Mouse (Mus musculus): ENCODE results near the gene Pdzk1. TPM values are rescaled to one million over a fixed set of nuclear protein-coding genes. Genes with fewer than 3 reads are reported as not detected.

The Pdzk1 gene
- 2.4 and 3.2 TPM in 2 replicates for polyA plus RNA-seq (2011; ENCODE audit: insufficient read depth, insufficient read length, low read depth, missing spikeins)

DNA sequence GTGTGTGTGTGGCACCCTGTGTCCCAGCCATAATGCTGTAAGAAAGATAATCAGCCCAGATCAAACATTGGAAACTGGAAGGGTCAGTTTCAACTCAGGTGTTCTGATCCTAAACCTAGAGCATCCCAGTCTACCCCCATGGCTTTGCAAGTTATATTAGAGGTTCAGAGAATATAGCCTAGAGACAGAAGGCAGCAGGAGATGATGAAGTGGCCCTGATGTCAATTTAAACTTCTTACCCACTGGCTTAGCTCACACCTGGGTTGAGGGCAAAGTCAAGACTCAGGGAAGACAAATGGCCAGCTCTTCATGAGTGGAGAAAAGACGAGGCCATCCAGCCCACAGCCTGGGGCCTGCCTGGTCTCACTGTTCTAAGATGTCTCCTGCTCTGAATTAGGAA is at the start of gene Pdzk1, which contains the start of gene Cd160:
Pdzk1 (plus strand) TSS at position 301 of the 400 bp plus-strand sequence.
Cd160 (minus strand) TSS at position 368 of the 400 bp plus-strand sequence.
- no peaks in the 10 kb centered on the region for H3K27me3 ChIP-seq (ENCODE audit: control insufficient read depth, insufficient read depth, low read length, poor library complexity, severe bottlenecking)
- no peaks in the 10 kb centered on the region for H3K36me3 ChIP-seq (ENCODE audit: control insufficient read depth, insufficient read depth, low read length, poor library complexity, severe bottlenecking)
- H3K9ac ChIP-seq (ENCODE audit: low read depth, poor library complexity, severe bottlenecking), result no peak within 1 kb of the TSS
- TF ChIP-seq CTCF (IDR thresholded peaks at IDR 0.05; ENCODE audit: low read depth, low read length), result no peak
- no peak for TF ChIP-seq POLR2A (IDR thresholded peaks at IDR 0.05; ENCODE audit: insufficient read depth, low read length)
- TF ChIP-seq EP300 (IDR thresholded peaks at IDR 0.05; ENCODE audit: insufficient read depth, low read depth, low read length), result no peak
- no peak within 1 kb of the TSS for H3K4me3 ChIP-seq (ENCODE audit: low read depth, low read length)
- no peaks in the 10 kb centered on the region for H3K9me3 ChIP-seq (replicated peaks; ENCODE audit: control insufficient read depth, insufficient read depth, low read length, poor library complexity, severe bottlenecking)
- H3K4me1 ChIP-seq (ENCODE audit: control insufficient read depth, insufficient read depth, low read length), result peaks cover 1% of the 10 kb centered on the region
- no peak within 1 kb of the TSS for H3K27ac ChIP-seq (ENCODE audit: insufficient read depth, low read length)

DNA sequence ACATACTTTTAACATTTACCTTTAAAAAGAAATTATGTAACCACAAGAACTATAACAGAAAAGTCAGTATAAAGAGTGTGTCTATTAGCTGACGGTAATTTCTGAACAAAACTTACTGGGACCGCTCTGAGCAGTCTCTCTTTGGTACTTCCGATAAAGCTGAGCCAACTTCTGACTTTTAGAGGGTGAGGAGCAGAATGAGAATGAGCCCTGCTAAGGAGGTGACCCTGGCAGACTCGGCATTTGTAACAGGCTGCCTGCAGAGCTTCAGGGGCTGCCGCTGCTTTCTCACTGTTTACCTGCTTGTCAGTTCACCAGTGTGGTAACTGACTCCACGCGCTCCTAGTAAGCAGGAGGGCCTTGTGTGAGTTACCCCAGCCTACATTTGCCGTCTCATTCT is 46.8 kb upstream of the Pdzk1 start:
- H3K9ac ChIP-seq (ENCODE audit: low read depth, poor library complexity, severe bottlenecking), result no peak overlapping the region
- H3K27me3 ChIP-seq (ENCODE audit: control insufficient read depth, insufficient read depth, low read length, poor library complexity, severe bottlenecking), result no peaks in the 10 kb centered on the region
- 0 out of 2 replicates have a peak, but pooled peaks cover 2% of the 10 kb centered on the region for H3K36me3 ChIP-seq (ENCODE audit: control insufficient read depth, insufficient read depth, low read length, poor library complexity, severe bottlenecking)
- no peaks in the 10 kb centered on the region for H3K9me3 ChIP-seq (replicated peaks; ENCODE audit: control insufficient read depth, insufficient read depth, low read length, poor library complexity, severe bottlenecking)
- no peak overlapping the region for H3K27ac ChIP-seq (ENCODE audit: insufficient read depth, low read length)
- H3K4me1 ChIP-seq (ENCODE audit: control insufficient read depth, insufficient read depth, low read length), result no peaks in the 10 kb centered on the region
- no peak overlapping the region for H3K4me3 ChIP-seq (ENCODE audit: low read depth, low read length)
- no peak for TF ChIP-seq POLR2A (IDR thresholded peaks at IDR 0.05; ENCODE audit: insufficient read depth, low read length)
- TF ChIP-seq CTCF (IDR thresholded peaks at IDR 0.05; ENCODE audit: low read depth, low read length), result no peak
- no peak for TF ChIP-seq EP300 (IDR thresholded peaks at IDR 0.05; ENCODE audit: insufficient read depth, low read depth, low read length)

DNA sequence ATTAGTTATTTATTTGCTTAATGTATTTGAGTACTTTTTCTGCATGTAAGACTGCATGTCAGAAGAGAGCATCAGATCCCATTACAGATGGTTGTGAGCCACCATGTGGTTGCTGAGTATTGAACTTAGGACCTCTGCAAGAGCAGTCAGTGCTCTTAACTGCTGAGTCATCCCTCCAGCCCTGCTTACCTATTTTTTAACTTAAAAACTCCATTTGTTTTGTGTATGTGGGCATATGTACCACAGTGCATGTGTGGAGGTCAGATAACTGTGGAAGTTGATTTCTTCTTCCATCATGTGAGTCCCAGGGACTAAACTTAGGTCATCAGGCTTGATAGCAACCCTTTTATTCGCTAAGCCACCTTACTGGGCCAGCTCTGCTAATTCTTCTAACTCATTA is 41.3 kb upstream of the Pdzk1 start:
- TF ChIP-seq CTCF (IDR thresholded peaks at IDR 0.05; ENCODE audit: low read depth, low read length), result no peak
- no peak for TF ChIP-seq EP300 (IDR thresholded peaks at IDR 0.05; ENCODE audit: insufficient read depth, low read depth, low read length)
- no peak for TF ChIP-seq POLR2A (IDR thresholded peaks at IDR 0.05; ENCODE audit: insufficient read depth, low read length)
- no peaks in the 10 kb centered on the region for H3K4me1 ChIP-seq (ENCODE audit: control insufficient read depth, insufficient read depth, low read length)
- no peaks in the 10 kb centered on the region for H3K27me3 ChIP-seq (ENCODE audit: control insufficient read depth, insufficient read depth, low read length, poor library complexity, severe bottlenecking)
- H3K36me3 ChIP-seq (ENCODE audit: control insufficient read depth, insufficient read depth, low read length, poor library complexity, severe bottlenecking), result peaks cover 6% of the 10 kb centered on the region; the same call in 1 of the 2 replicates
- H3K9ac ChIP-seq (ENCODE audit: low read depth, poor library complexity, severe bottlenecking), result no peak overlapping the region
- no peak overlapping the region for H3K4me3 ChIP-seq (ENCODE audit: low read depth, low read length)
- no peaks in the 10 kb centered on the region for H3K9me3 ChIP-seq (replicated peaks; ENCODE audit: control insufficient read depth, insufficient read depth, low read length, poor library complexity, severe bottlenecking)
- no peak overlapping the region for H3K27ac ChIP-seq (ENCODE audit: insufficient read depth, low read length)

DNA sequence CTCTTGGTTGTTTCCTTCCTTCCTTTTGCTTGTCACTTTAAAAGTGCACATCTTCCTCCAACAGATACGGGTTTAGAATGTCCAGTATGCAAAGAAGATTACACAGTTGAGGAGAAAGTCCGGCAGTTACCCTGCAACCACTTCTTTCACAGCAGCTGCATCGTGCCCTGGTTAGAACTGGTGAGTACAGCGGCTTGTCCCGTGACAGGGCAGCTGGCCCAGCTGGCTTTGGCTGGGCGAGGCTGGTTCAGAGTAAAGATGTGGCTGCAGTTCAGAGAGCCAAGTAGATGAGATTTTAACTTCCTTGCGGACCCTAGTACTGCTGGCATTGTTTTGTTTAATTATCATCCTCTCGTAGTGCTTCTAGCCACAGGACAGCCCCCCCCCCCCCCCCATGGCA is 40.6 kb upstream of the Pdzk1 start:
- peaks cover 6% of the 10 kb centered on the region; the same call in 1 of the 2 replicates for H3K36me3 ChIP-seq (ENCODE audit: control insufficient read depth, insufficient read depth, low read length, poor library complexity, severe bottlenecking)

DNA sequence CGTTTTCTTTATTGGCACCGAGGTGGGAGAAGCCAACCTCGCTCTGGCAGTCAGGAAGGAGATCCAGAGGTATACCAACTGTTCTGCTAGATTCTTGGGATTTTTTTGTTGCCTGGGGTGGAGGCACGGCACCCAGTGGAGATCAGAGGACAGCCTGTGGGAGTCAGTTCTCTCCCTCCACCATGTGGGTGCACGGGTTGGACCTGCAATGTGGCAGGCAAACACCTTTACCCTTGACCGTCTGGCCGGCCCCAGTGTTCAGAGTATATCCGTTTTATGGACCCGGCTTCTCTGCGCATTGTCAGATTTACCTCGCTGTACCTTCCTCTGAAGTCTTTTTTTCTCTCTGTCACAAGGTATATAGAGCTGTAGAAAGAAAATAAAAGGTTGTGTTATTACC is 28.8 kb upstream of the Pdzk1 start:
- H3K4me3 ChIP-seq (ENCODE audit: low read depth, low read length), result no peak overlapping the region
- H3K4me1 ChIP-seq (ENCODE audit: control insufficient read depth, insufficient read depth, low read length), result no peaks in the 10 kb centered on the region
- no peak overlapping the region for H3K9ac ChIP-seq (ENCODE audit: low read depth, poor library complexity, severe bottlenecking)
- TF ChIP-seq POLR2A (IDR thresholded peaks at IDR 0.05; ENCODE audit: insufficient read depth, low read length) (no peak), CTCF (IDR thresholded peaks at IDR 0.05; ENCODE audit: low read depth, low read length) (no peak), EP300 (IDR thresholded peaks at IDR 0.05; ENCODE audit: insufficient read depth, low read depth, low read length) (no peak)
- no peak overlapping the region for H3K27ac ChIP-seq (ENCODE audit: insufficient read depth, low read length)
- no peaks in the 10 kb centered on the region; the same call in 1 of the 2 replicates for H3K9me3 ChIP-seq (replicated peaks; ENCODE audit: control insufficient read depth, insufficient read depth, low read length, poor library complexity, severe bottlenecking)
- H3K36me3 ChIP-seq (ENCODE audit: control insufficient read depth, insufficient read depth, low read length, poor library complexity, severe bottlenecking), result no peaks in the 10 kb centered on the region
- no peaks in the 10 kb centered on the region for H3K27me3 ChIP-seq (ENCODE audit: control insufficient read depth, insufficient read depth, low read length, poor library complexity, severe bottlenecking)

More for the DNA sequence above, 40.6 kb upstream of the Pdzk1 start:
- Histone ChIP-seq H3K4me1 (ENCODE audit: control insufficient read depth, insufficient read depth, low read length) (no peaks in the 10 kb centered on the region), H3K9me3 (replicated peaks; ENCODE audit: control insufficient read depth, insufficient read depth, low read length, poor library complexity, severe bottlenecking) (no peaks in the 10 kb centered on the region), H3K4me3 (ENCODE audit: low read depth, low read length) (no peak overlapping the region), H3K9ac (ENCODE audit: low read depth, poor library complexity, severe bottlenecking) (no peak overlapping the region), H3K27ac (ENCODE audit: insufficient read depth, low read length) (no peak overlapping the region), H3K27me3 (ENCODE audit: control insufficient read depth, insufficient read depth, low read length, poor library complexity, severe bottlenecking) (no peaks in the 10 kb centered on the region)
- no peak for TF ChIP-seq CTCF (IDR thresholded peaks at IDR 0.05; ENCODE audit: low read depth, low read length)
- no peak for TF ChIP-seq EP300 (IDR thresholded peaks at IDR 0.05; ENCODE audit: insufficient read depth, low read depth, low read length)
- TF ChIP-seq POLR2A (IDR thresholded peaks at IDR 0.05; ENCODE audit: insufficient read depth, low read length), result no peak

DNA sequence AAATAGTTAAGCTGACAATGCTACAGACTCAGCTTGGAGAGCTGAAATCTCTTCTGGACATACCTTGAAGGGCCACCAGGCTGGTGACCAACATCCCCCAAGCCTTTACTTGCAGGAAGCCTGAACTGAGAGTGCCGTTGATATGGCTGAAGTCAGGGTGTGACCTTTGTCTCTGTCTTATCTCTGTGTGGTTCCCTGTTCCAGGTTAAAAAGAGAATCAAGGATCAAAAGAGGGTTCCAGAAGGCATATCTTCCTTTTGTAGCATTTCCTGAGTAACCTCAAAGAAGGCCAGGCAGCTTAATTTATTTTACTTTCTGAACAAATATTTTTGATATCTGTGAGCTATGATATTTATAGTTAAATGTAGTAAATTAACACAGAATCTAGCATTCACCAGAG is 26.9 kb upstream of the Pdzk1 start:
- no peaks in the 10 kb centered on the region for H3K4me1 ChIP-seq (ENCODE audit: control insufficient read depth, insufficient read depth, low read length)
- H3K36me3 ChIP-seq (ENCODE audit: control insufficient read depth, insufficient read depth, low read length, poor library complexity, severe bottlenecking), result no peaks in the 10 kb centered on the region
- no peak overlapping the region for H3K4me3 ChIP-seq (ENCODE audit: low read depth, low read length)
- no peaks in the 10 kb centered on the region for H3K27me3 ChIP-seq (ENCODE audit: control insufficient read depth, insufficient read depth, low read length, poor library complexity, severe bottlenecking)
- H3K9ac ChIP-seq (ENCODE audit: low read depth, poor library complexity, severe bottlenecking), result no peak overlapping the region
- no peak overlapping the region for H3K27ac ChIP-seq (ENCODE audit: insufficient read depth, low read length)
- peaks cover 2% of the 10 kb centered on the region; the same call in 1 of the 2 replicates for H3K9me3 ChIP-seq (replicated peaks; ENCODE audit: control insufficient read depth, insufficient read depth, low read length, poor library complexity, severe bottlenecking)
- TF ChIP-seq POLR2A (IDR thresholded peaks at IDR 0.05; ENCODE audit: insufficient read depth, low read length) (no peak), CTCF (IDR thresholded peaks at IDR 0.05; ENCODE audit: low read depth, low read length) (no peak), EP300 (IDR thresholded peaks at IDR 0.05; ENCODE audit: insufficient read depth, low read depth, low read length) (no peak)

All from ES-Bruce4 (cell line).